Mouse (Mus musculus): ENCODE data around the gene Chrnb4.

GRCm38 (mm10) chr9:55016926-55017325, 31.7 kb downstream of the Chrnb4 start:
- TF ChIP-seq CTCF (IDR thresholded peaks at IDR 0.05) (no peak), EP300 (IDR thresholded peaks at IDR 0.05; ENCODE audit: insufficient read depth, low read depth, low read length) (no peak)

Data from heart, adult 2 months (tissue).